Mouse (Mus musculus): Measurements from ENCODE around the gene Ifnb1. TPM values are rescaled to one million over a fixed set of nuclear protein-coding genes. Genes with fewer than 3 reads are reported as not detected.

Gene Ifnb1
- total and polyA plus RNA-seq, 3 experiments: not detected

DNA sequence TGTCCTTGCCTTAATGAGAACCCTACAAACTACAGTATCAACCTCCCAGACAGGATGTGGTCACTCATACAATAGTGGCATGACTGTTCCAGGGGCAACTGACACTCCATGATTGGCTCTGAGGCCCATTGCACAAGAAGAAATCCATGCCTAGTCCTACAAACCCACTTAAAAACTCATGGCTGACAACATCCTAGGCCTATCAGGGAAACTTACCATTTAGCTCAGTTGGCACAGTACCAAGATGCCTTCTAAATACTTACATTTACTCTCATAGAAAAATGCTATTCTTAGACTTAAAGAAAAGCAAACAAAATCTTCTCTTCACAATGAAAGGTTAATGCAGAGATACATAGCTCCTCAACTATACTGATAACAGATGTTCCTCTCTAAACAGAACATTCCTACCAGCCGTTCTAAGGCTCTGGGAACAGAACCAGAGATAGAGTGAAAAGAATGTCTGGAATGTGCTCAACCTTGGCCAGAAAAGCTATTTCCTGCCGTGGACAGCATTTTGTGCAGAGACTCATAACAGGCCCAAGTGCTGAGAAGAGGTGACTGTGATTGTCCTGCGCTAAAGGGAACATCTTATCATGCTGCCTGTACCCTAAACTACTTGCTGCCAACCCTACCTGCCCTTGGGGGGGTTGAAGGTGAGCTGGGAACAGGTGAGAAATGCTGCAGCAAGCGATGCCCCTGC, 45.9 kb downstream of the Ifnb1 start:
- no peak overlapping the region for H3K9ac ChIP-seq (ENCODE audit: control insufficient read depth, low read depth, low read length, poor library complexity, severe bottlenecking)
- no peak overlapping the region for H3K4me3 ChIP-seq (ENCODE audit: control insufficient read depth in 1 of 2, insufficient read depth in 1 of 2, low read depth in 2 of 2, low read length in 2 of 2)
- no peaks in the 10 kb centered on the region for H3K36me3 ChIP-seq (ENCODE audit: control insufficient read depth in 1 of 2, insufficient read depth in 2 of 2, low read length in 2 of 2)
- H3K79me2 ChIP-seq (ENCODE audit: control insufficient read depth, insufficient read depth, low read length, poor library complexity): no peaks in the 10 kb centered on the region
- H3K27me3 ChIP-seq (ENCODE audit: control insufficient read depth in 1 of 2, insufficient read depth in 2 of 2, low read length in 2 of 2): peaks cover 0 to 2% of the 10 kb centered on the region in 2 experiments; a peak in 1 of 4 replicates
- no peaks in the 10 kb centered on the region for H3K9me3 ChIP-seq (replicated peaks; ENCODE audit: insufficient read depth, low read length)
- H3K4me1 ChIP-seq (ENCODE audit: control insufficient read depth in 1 of 2, insufficient read depth in 2 of 2, low read length in 2 of 2): no peaks in the 10 kb centered on the region
- TF ChIP-seq ZNF384 (IDR thresholded peaks at IDR 0.05; ENCODE audit: low read depth, low read length) (no peak), ETS1 (IDR thresholded peaks at IDR 0.05; ENCODE audit: low read depth, low read length) (no peak)
- H3K27ac ChIP-seq (ENCODE audit: control insufficient read depth, low read depth, low read length): no peak overlapping the region
- DNase-seq (ENCODE audit: low read depth, low spot score): no peak

DNA sequence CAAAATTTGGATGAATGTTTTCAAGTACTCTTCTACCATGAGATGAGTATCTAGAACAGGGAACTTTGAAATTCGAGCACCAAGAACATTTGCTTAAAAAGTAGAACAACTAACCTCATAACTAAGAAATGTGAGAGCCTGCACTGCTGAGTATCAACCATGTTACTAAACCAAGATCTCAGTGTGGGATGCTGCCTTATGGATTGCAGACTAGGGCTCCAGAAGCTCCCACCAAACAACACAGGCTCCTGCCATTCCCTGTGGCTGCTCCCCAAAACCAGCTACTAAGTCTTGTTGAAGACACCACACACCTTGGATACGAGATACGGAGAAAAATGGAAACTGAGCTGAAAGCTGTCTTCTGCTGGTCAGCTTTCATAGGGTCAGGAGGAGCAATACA, 46.5 kb downstream of the Ifnb1 start:
- H3K9me3 ChIP-seq (replicated peaks; ENCODE audit: insufficient read depth, low read length): no peaks in the 10 kb centered on the region

More for the DNA sequence above, 46.5 kb downstream of the Ifnb1 start:
- DNase-seq (ENCODE audit: low read depth, low spot score): no peak
- no peaks in the 10 kb centered on the region for H3K4me1 ChIP-seq (ENCODE audit: control insufficient read depth in 1 of 2, insufficient read depth in 2 of 2, low read length in 2 of 2)
- no peak overlapping the region for H3K4me3 ChIP-seq (ENCODE audit: control insufficient read depth in 1 of 2, insufficient read depth in 1 of 2, low read depth in 2 of 2, low read length in 2 of 2)
- no peak overlapping the region for H3K27ac ChIP-seq (ENCODE audit: control insufficient read depth, low read depth, low read length)
- TF ChIP-seq GABPA (IDR thresholded peaks at IDR 0.05; ENCODE audit: low read depth, low read length): no peak
- TF ChIP-seq POLR2AphosphoS5 (IDR thresholded peaks at IDR 0.05; ENCODE audit: borderline replicate concordance, low read depth, low read length): no peak
- TF ChIP-seq SMC3 (IDR thresholded peaks at IDR 0.05; ENCODE audit: low read depth, low read length): no peak
- no peak for TF ChIP-seq ZMIZ1 (IDR thresholded peaks at IDR 0.05; ENCODE audit: low read depth, low read length)
- no peak for TF ChIP-seq ZKSCAN1 (IDR thresholded peaks at IDR 0.05; ENCODE audit: low read depth, low read length)
- TF ChIP-seq POLR2A (IDR thresholded peaks at IDR 0.05; ENCODE audit: control insufficient read depth in 1 of 2, insufficient read depth in 1 of 2, low read depth in 1 of 2, low read length in 2 of 2, poor library complexity in 1 of 2): no peak
- TF ChIP-seq BHLHE40 (IDR thresholded peaks at IDR 0.05; ENCODE audit: borderline replicate concordance, low read depth, low read length): no peak
- no peak for TF ChIP-seq NELFE (IDR thresholded peaks at IDR 0.05; ENCODE audit: low read depth, low read length)
- TF ChIP-seq EP300 (IDR thresholded peaks at IDR 0.05; ENCODE audit: low read depth in 1 of 2, low read length in 2 of 2): no peak
- no peak for TF ChIP-seq ZNF384 (IDR thresholded peaks at IDR 0.05; ENCODE audit: low read depth, low read length)
- no peak for TF ChIP-seq NRF1 (IDR thresholded peaks at IDR 0.05; ENCODE audit: insufficient read depth, low read depth, low read length, poor library complexity, severe bottlenecking)
- TF ChIP-seq MXI1 (IDR thresholded peaks at IDR 0.05; ENCODE audit: low read depth, low read length): no peak
- TF ChIP-seq RAD21 (IDR thresholded peaks at IDR 0.05; ENCODE audit: low read depth, low read length): no peak
- no peak for TF ChIP-seq TAL1 (IDR thresholded peaks at IDR 0.05; ENCODE audit: low read length)
- H3K36me3 ChIP-seq (ENCODE audit: control insufficient read depth in 1 of 2, insufficient read depth in 2 of 2, low read length in 2 of 2): no peaks in the 10 kb centered on the region
- H3K79me2 ChIP-seq (ENCODE audit: control insufficient read depth, insufficient read depth, low read length, poor library complexity): no peaks in the 10 kb centered on the region
- H3K27me3 ChIP-seq (ENCODE audit: control insufficient read depth in 1 of 2, insufficient read depth in 2 of 2, low read length in 2 of 2): peaks cover 3% of the 10 kb centered on the region in 2 experiments; a peak in 1 of 4 replicates
- no peak overlapping the region for H3K9ac ChIP-seq (ENCODE audit: control insufficient read depth, low read depth, low read length, poor library complexity, severe bottlenecking)

Other genes starting within 250 kb of the Ifnb1 start
- 0.19 and 0.39 TPM in 2 replicates for gene Hacd4, start 83.8 kb downstream of the Ifnb1 start, total RNA-seq (2012; rRNA removed)
- gene Hacd4, start 83.8 kb downstream of the Ifnb1 start, polyA plus RNA-seq (2012; ENCODE audit: insufficient read depth in 1 of 2, insufficient read length in 2 of 2, low read depth in 1 of 2, low replicate concordance in 2 of 2, missing spikeins in 1 of 2): under 1 TPM in 1 of 2 experiments, not detected in 1; 0.64 TPM
- not detected in 2 replicates for gene Ifna15, start 35.5 kb upstream of the Ifnb1 start, total RNA-seq (2012; rRNA removed)
- gene Ifna15, start 35.5 kb upstream of the Ifnb1 start, polyA plus RNA-seq (2012; ENCODE audit: insufficient read depth in 1 of 2, insufficient read length in 2 of 2, low read depth in 1 of 2, low replicate concordance in 2 of 2, missing spikeins in 1 of 2): not detected
- gene Ifna14, start 49.0 kb upstream of the Ifnb1 start, total RNA-seq (2012; rRNA removed): not detected in 2 replicates
- not detected for gene Ifna14, start 49.0 kb upstream of the Ifnb1 start, polyA plus RNA-seq (2012; ENCODE audit: insufficient read depth in 1 of 2, insufficient read length in 2 of 2, low read depth in 1 of 2, low replicate concordance in 2 of 2, missing spikeins in 1 of 2)
- not detected in 2 replicates for gene Ifna9, start 69.6 kb upstream of the Ifnb1 start, total RNA-seq (2012; rRNA removed)
- not detected for gene Ifna9, start 69.6 kb upstream of the Ifnb1 start, polyA plus RNA-seq (2012; ENCODE audit: insufficient read depth in 1 of 2, insufficient read length in 2 of 2, low read depth in 1 of 2, low replicate concordance in 2 of 2, missing spikeins in 1 of 2)
- gene Ifna12, start 80.6 kb upstream of the Ifnb1 start, total RNA-seq (2012; rRNA removed): not detected in 2 replicates
- gene Ifna12, start 80.6 kb upstream of the Ifnb1 start, polyA plus RNA-seq (2012; ENCODE audit: insufficient read depth in 1 of 2, insufficient read length in 2 of 2, low read depth in 1 of 2, low replicate concordance in 2 of 2, missing spikeins in 1 of 2): not detected
- gene C87499, start 111.6 kb upstream of the Ifnb1 start, total RNA-seq (2012; rRNA removed): not detected in 2 replicates
- gene C87499, start 111.6 kb upstream of the Ifnb1 start, polyA plus RNA-seq (2012; ENCODE audit: insufficient read depth in 1 of 2, insufficient read length in 2 of 2, low read depth in 1 of 2, low replicate concordance in 2 of 2, missing spikeins in 1 of 2): not detected
- gene Ifna13, start 121.7 kb upstream of the Ifnb1 start, total RNA-seq (2012; rRNA removed): not detected in 2 replicates
- not detected for gene Ifna13, start 121.7 kb upstream of the Ifnb1 start, polyA plus RNA-seq (2012; ENCODE audit: insufficient read depth in 1 of 2, insufficient read length in 2 of 2, low read depth in 1 of 2, low replicate concordance in 2 of 2, missing spikeins in 1 of 2)
- gene Ifna16, start 154.2 kb upstream of the Ifnb1 start, total RNA-seq (2012; rRNA removed): not detected in 2 replicates
- gene Ifna16, start 154.2 kb upstream of the Ifnb1 start, polyA plus RNA-seq (2012; ENCODE audit: insufficient read depth in 1 of 2, insufficient read length in 2 of 2, low read depth in 1 of 2, low replicate concordance in 2 of 2, missing spikeins in 1 of 2): not detected
- not detected in 2 replicates for gene Ifna2, start 161.1 kb upstream of the Ifnb1 start, total RNA-seq (2012; rRNA removed)
- not detected for gene Ifna2, start 161.1 kb upstream of the Ifnb1 start, polyA plus RNA-seq (2012; ENCODE audit: insufficient read depth in 1 of 2, insufficient read length in 2 of 2, low read depth in 1 of 2, low replicate concordance in 2 of 2, missing spikeins in 1 of 2)
- gene Ifnab, start 168.6 kb upstream of the Ifnb1 start, total RNA-seq (2012; rRNA removed): not detected in 2 replicates
- not detected for gene Ifnab, start 168.6 kb upstream of the Ifnb1 start, polyA plus RNA-seq (2012; ENCODE audit: insufficient read depth in 1 of 2, insufficient read length in 2 of 2, low read depth in 1 of 2, low replicate concordance in 2 of 2, missing spikeins in 1 of 2)
- 7.8 and 9.8 TPM in 2 replicates for gene Gm26566, start 199.0 kb upstream of the Ifnb1 start, total RNA-seq (2012; rRNA removed)
- under 1 TPM in 1 of 2 experiments, not detected in 1; 0.40 TPM for gene Gm26566, start 199.0 kb upstream of the Ifnb1 start, polyA plus RNA-seq (2012; ENCODE audit: insufficient read depth in 1 of 2, insufficient read length in 2 of 2, low read depth in 1 of 2, low replicate concordance in 2 of 2, missing spikeins in 1 of 2)
- gene Klhl9, start 199.7 kb upstream of the Ifnb1 start, total RNA-seq (2012; rRNA removed): 33.9 and 35.1 TPM in 2 replicates
- 10 to 100 TPM; 16.6 to 69.5 TPM for gene Klhl9, start 199.7 kb upstream of the Ifnb1 start, polyA plus RNA-seq (2012; ENCODE audit: insufficient read depth in 1 of 2, insufficient read length in 2 of 2, low read depth in 1 of 2, low replicate concordance in 2 of 2, missing spikeins in 1 of 2)
- not detected in 2 replicates for gene Gm13271, start 232.1 kb upstream of the Ifnb1 start, total RNA-seq (2012; rRNA removed)
- gene Gm13271, start 232.1 kb upstream of the Ifnb1 start, polyA plus RNA-seq (2012; ENCODE audit: insufficient read depth in 1 of 2, insufficient read length in 2 of 2, low read depth in 1 of 2, low replicate concordance in 2 of 2, missing spikeins in 1 of 2): not detected
- gene Gm13283, start 237.3 kb upstream of the Ifnb1 start, total RNA-seq (2012; rRNA removed): not detected in 2 replicates
- gene Gm13283, start 237.3 kb upstream of the Ifnb1 start, polyA plus RNA-seq (2012; ENCODE audit: insufficient read depth in 1 of 2, insufficient read length in 2 of 2, low read depth in 1 of 2, low replicate concordance in 2 of 2, missing spikeins in 1 of 2): not detected

All from MEL (cell line).